Mouse (Mus musculus): ENCODE measurements at regions not wholly inside any gene's neighbourhood (a gene's known extent, or its start where the extent isn't known, plus 50 kb on each side); places are given as distances from the start of the nearest gene placed in this dataset.

DNA sequence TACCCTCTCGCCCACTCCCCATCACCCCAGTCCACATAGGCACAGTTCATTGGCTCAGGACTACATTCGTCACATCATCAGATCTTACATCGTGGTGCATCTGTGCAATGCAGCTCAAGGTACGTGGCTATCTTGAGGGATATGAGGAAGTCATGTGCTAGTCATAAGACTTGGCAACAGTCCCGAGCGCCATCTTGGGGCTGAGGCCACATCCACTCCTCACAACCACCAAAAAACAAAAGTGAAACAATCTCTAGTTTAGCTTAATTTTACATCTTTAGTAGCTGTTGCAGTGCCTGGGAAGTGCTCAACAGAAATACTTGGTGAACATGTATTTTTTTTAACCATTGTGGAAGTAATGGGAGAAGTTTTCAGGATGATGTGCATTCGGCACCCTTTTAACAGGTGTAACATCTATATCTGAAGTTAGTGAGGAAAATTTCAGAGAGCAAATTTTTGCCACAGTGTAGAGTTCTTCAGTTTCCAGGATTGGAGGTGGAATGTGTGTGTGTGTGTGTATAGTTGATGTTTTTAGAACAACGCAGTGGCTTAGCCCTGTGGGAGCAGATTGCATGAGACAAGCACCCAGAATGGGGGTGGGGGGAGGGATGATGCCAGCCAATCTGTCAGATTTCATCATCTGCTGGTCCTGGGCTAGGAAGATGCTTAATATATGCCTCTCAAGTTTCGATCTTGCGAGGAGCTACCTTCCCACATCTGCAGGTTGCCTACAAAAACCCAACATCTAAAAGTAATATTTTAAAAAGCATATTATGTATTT lies 716.4 kb upstream of the 4930444P10Rik start:
- ATAC-seq (ENCODE audit: insufficient read depth, low FRiP score, low TSS enrichment) (no peak), DNase-seq (ENCODE audit: low spot score) (no peak)
- H3K9ac ChIP-seq (ENCODE audit: low read length), result no peak overlapping the region
- no peaks in the 10 kb centered on the region for H3K27me3 ChIP-seq (ENCODE audit: control insufficient read depth, insufficient read depth, low read length)
- H3K36me3 ChIP-seq (ENCODE audit: control insufficient read depth, insufficient read depth, low read length), result no peaks in the 10 kb centered on the region
- no peaks in the 10 kb centered on the region for H3K4me1 ChIP-seq (ENCODE audit: control insufficient read depth, insufficient read depth, low read length)
- H3K9me3 ChIP-seq (ENCODE audit: control insufficient read depth, low read length), result no peaks in the 10 kb centered on the region
- 94% methylated on average over 10 of the region's 10 CpGs for WGBS
- H3K27ac ChIP-seq (ENCODE audit: low read depth, low read length), result no peak overlapping the region
- no peak overlapping the region for H3K4me2 ChIP-seq (ENCODE audit: low read depth)
- H3K4me3 ChIP-seq (ENCODE audit: low read depth, low read length), result no peak overlapping the region

GRCm38 (mm10) chr1:16798292-16798691 lies 705.2 kb upstream of the 4930444P10Rik start:
- H3K27me3 ChIP-seq (ENCODE audit: control insufficient read depth, insufficient read depth, low read length), result no peaks in the 10 kb centered on the region
- no peaks in the 10 kb centered on the region for H3K9me3 ChIP-seq (ENCODE audit: control insufficient read depth, low read length)
- 77% methylated on average over 6 of the region's 6 CpGs for WGBS
- no peak overlapping the region for H3K27ac ChIP-seq (ENCODE audit: low read depth, low read length)
- H3K4me2 ChIP-seq (ENCODE audit: low read depth), result no peak overlapping the region
- H3K9ac ChIP-seq (ENCODE audit: low read length), result no peak overlapping the region
- H3K4me1 ChIP-seq (ENCODE audit: control insufficient read depth, insufficient read depth, low read length), result no peaks in the 10 kb centered on the region
- no peak overlapping the region for H3K4me3 ChIP-seq (ENCODE audit: low read depth, low read length)
- ATAC-seq (ENCODE audit: insufficient read depth, low FRiP score, low TSS enrichment), result peak; percentile 86
- peak; percentile 71 for DNase-seq (ENCODE audit: low spot score)
- no peaks in the 10 kb centered on the region for H3K36me3 ChIP-seq (ENCODE audit: control insufficient read depth, insufficient read depth, low read length)

- no peaks in the 10 kb centered on the region for H3K4me1 ChIP-seq (ENCODE audit: control insufficient read depth, insufficient read depth, low read length)
- DNase-seq (ENCODE audit: low spot score) (no peak), ATAC-seq (ENCODE audit: insufficient read depth, low FRiP score, low TSS enrichment) (no peak)
- H3K27ac ChIP-seq (ENCODE audit: low read depth, low read length), result no peak overlapping the region
- H3K36me3 ChIP-seq (ENCODE audit: control insufficient read depth, insufficient read depth, low read length), result no peaks in the 10 kb centered on the region
- H3K4me3 ChIP-seq (ENCODE audit: low read depth, low read length), result no peak overlapping the region
- WGBS, result 85% methylated on average over 1 of the region's 1 CpGs
- no peaks in the 10 kb centered on the region for H3K27me3 ChIP-seq (ENCODE audit: control insufficient read depth, insufficient read depth, low read length)
- no peak overlapping the region for H3K9ac ChIP-seq (ENCODE audit: low read length)
- H3K9me3 ChIP-seq (ENCODE audit: control insufficient read depth, low read length), result no peaks in the 10 kb centered on the region
- no peak overlapping the region for H3K4me2 ChIP-seq (ENCODE audit: low read depth)
Observed at GRCm38 (mm10) chr1:16796449-16796848, 703.3 kb upstream of the 4930444P10Rik start.

- Histone ChIP-seq H3K4me3 (ENCODE audit: low read depth, low read length) (no peak overlapping the region), H3K4me2 (ENCODE audit: low read depth) (no peak overlapping the region), H3K9me3 (ENCODE audit: control insufficient read depth, low read length) (no peaks in the 10 kb centered on the region), H3K4me1 (ENCODE audit: control insufficient read depth, insufficient read depth, low read length) (no peaks in the 10 kb centered on the region), H3K27ac (ENCODE audit: low read depth, low read length) (no peak overlapping the region), H3K36me3 (ENCODE audit: control insufficient read depth, insufficient read depth, low read length) (no peaks in the 10 kb centered on the region), H3K27me3 (ENCODE audit: control insufficient read depth, insufficient read depth, low read length) (no peaks in the 10 kb centered on the region), H3K9ac (ENCODE audit: low read length) (no peak overlapping the region)
- WGBS, result 87% methylated on average over 4 of the region's 4 CpGs
- ATAC-seq (ENCODE audit: insufficient read depth, low FRiP score, low TSS enrichment) (no peak), DNase-seq (ENCODE audit: low spot score) (no peak)
Observed at GRCm38 (mm10) chr1:16790733-16791309, 697.7 kb upstream of the 4930444P10Rik start.

DNA sequence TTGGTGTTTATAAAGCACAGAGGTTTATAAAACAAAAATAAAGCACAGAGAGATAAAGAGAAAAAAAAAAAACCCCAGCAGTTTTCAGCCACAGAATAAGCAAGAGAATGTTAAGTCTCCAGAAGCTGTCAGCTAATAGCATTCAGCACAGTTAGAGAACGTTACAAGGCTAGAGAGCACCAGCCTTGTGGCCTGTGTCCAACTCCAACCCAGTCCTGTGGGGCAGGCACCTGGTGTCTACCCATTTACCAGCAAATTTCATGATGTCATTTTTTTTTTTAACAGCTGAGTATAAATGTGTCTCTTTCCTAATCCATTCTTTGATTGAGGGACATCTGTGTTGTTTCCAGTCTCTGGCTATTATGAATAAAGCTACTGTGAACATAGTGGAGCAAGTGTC lies 686.7 kb upstream of the 4930444P10Rik start:
- 81% methylated on average over 1 of the region's 1 CpGs for WGBS
- Histone ChIP-seq H3K4me1 (ENCODE audit: control insufficient read depth, insufficient read depth, low read length) (no peaks in the 10 kb centered on the region), H3K36me3 (ENCODE audit: control insufficient read depth, insufficient read depth, low read length) (no peaks in the 10 kb centered on the region), H3K9ac (ENCODE audit: low read length) (no peak overlapping the region), H3K4me3 (ENCODE audit: low read depth, low read length) (no peak overlapping the region), H3K4me2 (ENCODE audit: low read depth) (no peak overlapping the region), H3K9me3 (ENCODE audit: control insufficient read depth, low read length) (no peaks in the 10 kb centered on the region), H3K27me3 (ENCODE audit: control insufficient read depth, insufficient read depth, low read length) (no peaks in the 10 kb centered on the region), H3K27ac (ENCODE audit: low read depth, low read length) (no peak overlapping the region)
- DNase-seq (ENCODE audit: low spot score) (no peak), ATAC-seq (ENCODE audit: insufficient read depth, low FRiP score, low TSS enrichment) (no peak)

DNA sequence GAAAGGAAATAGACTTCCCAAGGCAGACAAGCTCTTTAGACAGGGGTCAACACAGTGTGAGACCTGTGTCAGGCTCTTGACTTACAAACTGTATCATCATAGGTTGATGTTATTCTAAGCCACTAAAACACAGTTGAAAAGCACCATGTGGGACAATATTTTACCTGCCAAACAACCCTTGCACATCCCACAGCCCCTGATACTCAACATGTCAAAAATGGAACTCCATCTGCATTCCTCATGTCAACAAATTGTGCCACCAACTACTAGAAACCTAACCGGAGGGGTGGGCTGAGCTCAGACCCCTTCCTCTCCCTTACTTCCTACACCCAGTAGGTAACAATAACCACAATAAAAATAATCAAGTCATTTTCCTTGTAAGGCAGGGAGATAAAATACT lies 667.8 kb upstream of the 4930444P10Rik start:
- Histone ChIP-seq H3K9me3 (ENCODE audit: control insufficient read depth, low read length) (no peaks in the 10 kb centered on the region), H3K4me2 (ENCODE audit: low read depth) (no peak overlapping the region), H3K27ac (ENCODE audit: low read depth, low read length) (no peak overlapping the region), H3K27me3 (ENCODE audit: control insufficient read depth, insufficient read depth, low read length) (no peaks in the 10 kb centered on the region), H3K4me3 (ENCODE audit: low read depth, low read length) (no peak overlapping the region), H3K9ac (ENCODE audit: low read length) (no peak overlapping the region), H3K4me1 (ENCODE audit: control insufficient read depth, insufficient read depth, low read length) (no peaks in the 10 kb centered on the region), H3K36me3 (ENCODE audit: control insufficient read depth, insufficient read depth, low read length) (no peaks in the 10 kb centered on the region)
- 85% methylated on average over 1 of the region's 1 CpGs for WGBS
- no peak for ATAC-seq (ENCODE audit: insufficient read depth, low FRiP score, low TSS enrichment)
- DNase-seq (ENCODE audit: low spot score), result no peak
